Mouse (Mus musculus) testis, postnatal 14 days (tissue): Measurements from ENCODE around the gene Pakap.

Experiments used
- DNase-seq: peaks from one replicate; pipeline ENCODE4 v3.0.0; 2021; ENCODE audit warnings: low spot score

Pakap gene

GRCm38 (mm10) chr4:57625306-57625705, 57.3 kb downstream of the Pakap start:
- no peak for DNase-seq

- DNase-seq = no peak
Measured at GRCm38 (mm10) chr4:57625756-57626155, 57.8 kb downstream of the Pakap start.

GRCm38 (mm10) chr4:57626921-57627320, 58.9 kb downstream of the Pakap start:
- DNase-seq = no peak

- DNase-seq = no peak
Measured at GRCm38 (mm10) chr4:57632386-57632785, 64.4 kb downstream of the Pakap start.

GRCm38 (mm10) chr4:57633052-57633451, 65.1 kb downstream of the Pakap start:
- no peak for DNase-seq

GRCm38 (mm10) chr4:57634956-57635355, 67.0 kb downstream of the Pakap start:
- DNase-seq = no peak

- DNase-seq = no peak
Measured at GRCm38 (mm10) chr4:57636782-57637482, 69.0 kb downstream of the Pakap start.

GRCm38 (mm10) chr4:57637636-57638386, 69.8 kb downstream of the Pakap start:
- DNase-seq = no peak

- DNase-seq = no peak
Measured at GRCm38 (mm10) chr4:57638941-57639340, 71.0 kb downstream of the Pakap start.

- DNase-seq = no peak
Measured at GRCm38 (mm10) chr4:57640222-57640621, 72.2 kb downstream of the Pakap start.

GRCm38 (mm10) chr4:57640971-57641370, 73.0 kb downstream of the Pakap start:
- no peak for DNase-seq

- no peak for DNase-seq
Measured at GRCm38 (mm10) chr4:57650994-57651393, 83.0 kb downstream of the Pakap start.

- DNase-seq = no peak
Measured at GRCm38 (mm10) chr4:57651547-57651946, 83.6 kb downstream of the Pakap start.

GRCm38 (mm10) chr4:57652185-57652904, 84.4 kb downstream of the Pakap start:
- no peak for DNase-seq

- DNase-seq = no peak
Measured at GRCm38 (mm10) chr4:57655966-57656365, 88.0 kb downstream of the Pakap start.

GRCm38 (mm10) chr4:57656388-57656787, 88.4 kb downstream of the Pakap start:
- no peak for DNase-seq

- no peak for DNase-seq
Measured at GRCm38 (mm10) chr4:57656861-57657260, 88.9 kb downstream of the Pakap start.

GRCm38 (mm10) chr4:57660470-57660869, 92.5 kb downstream of the Pakap start:
- no peak for DNase-seq

- DNase-seq = no peak
Measured at GRCm38 (mm10) chr4:57666101-57666500, 98.1 kb downstream of the Pakap start.

- no peak for DNase-seq
Measured at GRCm38 (mm10) chr4:57670813-57671469, 103.0 kb downstream of the Pakap start.

- no peak for DNase-seq
Measured at GRCm38 (mm10) chr4:57672541-57672940, 104.6 kb downstream of the Pakap start.
